Mouse (Mus musculus): ENCODE results near the gene Wfikkn1.

DNA sequence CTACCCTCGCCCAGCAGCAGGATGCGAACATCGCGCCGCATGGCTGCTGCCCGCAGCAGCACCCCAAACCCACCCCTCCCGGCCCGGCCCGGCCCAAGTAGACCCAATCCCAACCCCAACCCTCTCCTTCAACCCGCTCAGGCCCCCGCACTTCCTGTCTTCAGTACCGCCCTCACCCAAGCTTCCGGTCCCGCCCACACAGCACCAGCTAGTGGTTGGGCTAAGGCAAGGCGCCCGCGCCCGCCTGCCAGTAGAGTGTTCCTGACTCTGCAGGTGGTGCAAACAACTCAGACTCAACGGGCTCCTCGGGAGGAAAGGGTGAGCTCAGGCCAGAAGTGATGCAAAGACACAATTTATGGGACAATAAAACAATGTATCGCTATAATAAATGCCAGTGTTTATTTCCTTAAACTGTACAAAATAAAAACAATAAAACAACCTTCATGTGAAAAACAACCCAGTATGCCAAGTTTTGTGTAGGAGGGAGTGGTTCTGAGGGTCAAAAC lies 36.2 kb downstream of the Wfikkn1 start, which contains the start of gene Rhot2:
- peak; percentile 74 for TF ChIP-seq CTCF (IDR thresholded peaks at IDR 0.05; ENCODE audit: low read depth)
- TF ChIP-seq EP300 (IDR thresholded peaks at IDR 0.05; ENCODE audit: low read depth): peak; percentile 71
